ENCODE assay signal across 18 mouse cellular contexts in genomic region chr7:128403586-128403985, GRCm38 (mm10). TPM values are rescaled to one million over a fixed set of nuclear protein-coding genes. Genes with fewer than 3 reads are reported as not detected.
A peak's percentile ranks its signal among the peaks of the same experiment; 100 is the strongest.
DNase-seq lines count a peak whose midpoint lies in the region; ATAC-seq and TF ChIP-seq lines count a peak whose summit lies in the region.
"Had no signal": no experiment of that assay in that cellular context is flagged by ENCODE, and none has a peak within 500 bp of the region (broad histone marks: within the 10 kb centered on the region; RNA-seq: fewer than 3 reads in every experiment).

No protein-coding gene starts in this region.

- H3K27me3 ChIP-seq in intestine, embryonic 14.5 days (replicated peaks; ENCODE audit: control insufficient read depth, insufficient read depth, low read length) = no peaks in the 10 kb centered on the region
- no peaks in the 10 kb centered on the region for H3K27me3 ChIP-seq in intestine, postnatal 0 days (replicated peaks; ENCODE audit: control insufficient read depth, insufficient read depth, low read length)
- no peaks in the 10 kb centered on the region for H3K27me3 ChIP-seq in stomach, embryonic 14.5 days (ENCODE audit: control insufficient read depth, insufficient read depth, low read length)
- H3K27me3 ChIP-seq in stomach, postnatal 0 days (ENCODE audit: control insufficient read depth, insufficient read depth, low read length) = no peaks in the 10 kb centered on the region
- no peaks in the 10 kb centered on the region for H3K27me3 ChIP-seq in liver, embryonic 16.5 days (ENCODE audit: control insufficient read depth, insufficient read depth, low read depth, low read length)
- H3K27me3 ChIP-seq in hindbrain, embryonic 14.5 days (ENCODE audit: control insufficient read depth, insufficient read depth, low read length) = no peaks in the 10 kb centered on the region
- H3K27me3 ChIP-seq: forebrain, embryonic 13.5 days; heart, embryonic 13.5 days had no signal

- H3K36me3 ChIP-seq in intestine, embryonic 14.5 days (ENCODE audit: control insufficient read depth, insufficient read depth, low read length) = peaks cover 3% of the 10 kb centered on the region; the same call in 1 of the 2 replicates
- no peaks in the 10 kb centered on the region for H3K36me3 ChIP-seq in intestine, postnatal 0 days (ENCODE audit: control insufficient read depth, insufficient read depth)
- H3K36me3 ChIP-seq in stomach, embryonic 14.5 days (ENCODE audit: control insufficient read depth, insufficient read depth, low read length) = no peaks in the 10 kb centered on the region
- no peaks in the 10 kb centered on the region for H3K36me3 ChIP-seq in stomach, postnatal 0 days (ENCODE audit: control insufficient read depth, insufficient read depth, low read length)
- peaks cover 8% of the 10 kb centered on the region; the same call in 1 of the 2 replicates for H3K36me3 ChIP-seq in liver, embryonic 16.5 days (ENCODE audit: control insufficient read depth, insufficient read depth)
- H3K36me3 ChIP-seq in hindbrain, embryonic 14.5 days (replicated peaks; ENCODE audit: control insufficient read depth, insufficient read depth) = no peaks in the 10 kb centered on the region
- H3K36me3 ChIP-seq: embryonic facial prominence, embryonic 10.5 days had no signal

- H3K4me3 ChIP-seq in intestine, embryonic 14.5 days (ENCODE audit: low read depth, low read length) = no peak overlapping the region
- no peak overlapping the region for H3K4me3 ChIP-seq in intestine, postnatal 0 days (ENCODE audit: low read depth, low read length)
- no peak overlapping the region for H3K4me3 ChIP-seq in stomach, embryonic 14.5 days (ENCODE audit: low read depth, low read length)
- no peak overlapping the region for H3K4me3 ChIP-seq in stomach, postnatal 0 days (ENCODE audit: low read depth, low read length)
- H3K4me3 ChIP-seq in liver, embryonic 16.5 days (ENCODE audit: low read depth, low read length) = no peak overlapping the region
- no peak overlapping the region for H3K4me3 ChIP-seq in hindbrain, embryonic 14.5 days (replicated peaks; ENCODE audit: low read length)
- H3K4me3 ChIP-seq: embryonic facial prominence, embryonic 10.5 days; forebrain, embryonic 13.5 days; heart, adult 2 months; heart, embryonic 13.5 days had no signal

- WGBS in intestine, embryonic 14.5 days = 41% methylated on average over 6 of the region's 6 CpGs
- 41% methylated on average over 6 of the region's 6 CpGs for WGBS in intestine, postnatal 0 days
- WGBS in stomach, embryonic 14.5 days = 26% methylated on average over 6 of the region's 6 CpGs
- whole genome bisulfite sequencing in stomach, postnatal 0 days = 30% methylated on average over 6 of the region's 6 CpGs
- 68% methylated on average over 6 of the region's 6 CpGs for WGBS in liver, embryonic 16.5 days (ENCODE audit: insufficient replicate concordance)
- WGBS in hindbrain, embryonic 14.5 days = 88% methylated on average over 6 of the region's 6 CpGs

- peaks cover 9% of the 10 kb centered on the region; the same call in 1 of the 2 replicates for H3K4me1 ChIP-seq in intestine, embryonic 14.5 days (replicated peaks; ENCODE audit: control insufficient read depth, insufficient read depth, low read length)
- H3K4me1 ChIP-seq in intestine, postnatal 0 days (replicated peaks; ENCODE audit: control insufficient read depth, insufficient read depth, low read length) = no peaks in the 10 kb centered on the region
- 0 out of 2 replicates have a peak, but pooled peaks cover 3% of the 10 kb centered on the region for H3K4me1 ChIP-seq in stomach, embryonic 14.5 days (ENCODE audit: control insufficient read depth, insufficient read depth, low read length)
- no peaks in the 10 kb centered on the region for H3K4me1 ChIP-seq in stomach, postnatal 0 days (replicated peaks; ENCODE audit: control insufficient read depth, insufficient read depth)
- H3K4me1 ChIP-seq in liver, embryonic 16.5 days (ENCODE audit: control insufficient read depth, low read depth, low read length) = peaks cover 22% of the 10 kb centered on the region
- H3K4me1 ChIP-seq in hindbrain, embryonic 14.5 days (replicated peaks; ENCODE audit: control insufficient read depth, insufficient read depth, low read length) = no peaks in the 10 kb centered on the region
- H3K4me1 ChIP-seq: forebrain, embryonic 13.5 days had no signal

- no peak overlapping the region for H3K27ac ChIP-seq in intestine, embryonic 14.5 days (ENCODE audit: low read depth)
- no peak overlapping the region for H3K27ac ChIP-seq in intestine, postnatal 0 days (ENCODE audit: low read depth, low read length)
- no peak overlapping the region for H3K27ac ChIP-seq in stomach, embryonic 14.5 days (ENCODE audit: low read length)
- H3K27ac ChIP-seq in stomach, postnatal 0 days (replicated peaks) = no peak overlapping the region
- H3K27ac ChIP-seq in liver, embryonic 16.5 days (ENCODE audit: low read length) = peak overlapping the region; percentile 16; the same call in 1 of the 2 replicates
- H3K27ac ChIP-seq in hindbrain, embryonic 14.5 days = no peak overlapping the region
- H3K27ac ChIP-seq: embryonic facial prominence, embryonic 10.5 days; forebrain, embryonic 13.5 days; heart, adult 2 months; heart, embryonic 13.5 days had no signal

- no peaks in the 10 kb centered on the region for H3K9me3 ChIP-seq in intestine, embryonic 14.5 days (ENCODE audit: control insufficient read depth, low read length)
- H3K9me3 ChIP-seq in intestine, postnatal 0 days (ENCODE audit: control insufficient read depth) = no peaks in the 10 kb centered on the region
- no peaks in the 10 kb centered on the region for H3K9me3 ChIP-seq in stomach, embryonic 14.5 days (ENCODE audit: control insufficient read depth, low read depth, low read length)
- no peaks in the 10 kb centered on the region for H3K9me3 ChIP-seq in stomach, postnatal 0 days (ENCODE audit: control insufficient read depth, low read length)
- no peaks in the 10 kb centered on the region for H3K9me3 ChIP-seq in liver, embryonic 16.5 days (replicated peaks; ENCODE audit: control insufficient read depth, low read length)
- no peaks in the 10 kb centered on the region for H3K9me3 ChIP-seq in hindbrain, embryonic 14.5 days (ENCODE audit: control insufficient read depth, low read length)
- H3K9me3 ChIP-seq: forebrain, embryonic 13.5 days; heart, embryonic 13.5 days had no signal

- DNase-seq in intestine, embryonic 14.5 days (ENCODE audit: low spot score) = no peak
- DNase-seq in stomach, postnatal 0 days (ENCODE audit: low spot score) = no peak
- DNase-seq in testis, postnatal 10 days (ENCODE audit: low spot score) = no peak
- DNase-seq in hindbrain, embryonic 14.5 days (ENCODE audit: low spot score) = no peak
- DNase-seq: adrenal gland, adult 8-10 months; adrenal gland, postnatal 36 days; cerebellum, adult 2 months; cerebellum, postnatal 10 days; forebrain, postnatal 0 days; gastrocnemius, postnatal 14 days; heart, adult 2 months; heart, postnatal 36 days had no signal

- H3K9ac ChIP-seq in intestine, embryonic 14.5 days (ENCODE audit: low read length) = no peak overlapping the region
- no peak overlapping the region for H3K9ac ChIP-seq in intestine, postnatal 0 days (ENCODE audit: low read depth, low read length)
- H3K9ac ChIP-seq in stomach, embryonic 14.5 days (replicated peaks; ENCODE audit: low read depth, low read length) = no peak overlapping the region
- no peak overlapping the region for H3K9ac ChIP-seq in stomach, postnatal 0 days (ENCODE audit: low read length)
- no peak overlapping the region for H3K9ac ChIP-seq in liver, embryonic 16.5 days (ENCODE audit: low read depth, low read length)
- no peak overlapping the region for H3K9ac ChIP-seq in hindbrain, embryonic 14.5 days
- H3K9ac ChIP-seq: forebrain, embryonic 13.5 days; forebrain, postnatal 0 days; heart, embryonic 13.5 days had no signal

- no peak for TF ChIP-seq EP300 in stomach, postnatal 0 days (optimal IDR thresholded peaks at IDR 0.05)

- ATAC-seq in intestine, embryonic 14.5 days (replicated peaks; ENCODE audit: low FRiP score, low TSS enrichment, low read depth) = 0 out of 2 replicates have a peak, but pooled peaks have one; percentile 34
- ATAC-seq in intestine, postnatal 0 days = no peak
- peak; percentile 63; the same call in 1 of the 2 replicates for ATAC-seq in stomach, embryonic 14.5 days (ENCODE audit: insufficient number of reproducible peaks, insufficient read depth, low FRiP score, low read depth)
- ATAC-seq in stomach, postnatal 0 days (ENCODE audit: low FRiP score, low TSS enrichment) = no peak
- no peak for ATAC-seq in liver, embryonic 16.5 days (ENCODE audit: low read depth)
- ATAC-seq in hindbrain, embryonic 14.5 days (ENCODE audit: low FRiP score) = no peak
- ATAC-seq: forebrain, embryonic 13.5 days; forebrain, postnatal 0 days had no signal

- no peak for TF ChIP-seq CTCF in intestine, postnatal 0 days (IDR thresholded peaks at IDR 0.05; ENCODE audit: low read depth)
- TF ChIP-seq CTCF in stomach, postnatal 0 days (IDR thresholded peaks at IDR 0.05; ENCODE audit: low read depth) = no peak

- no peak overlapping the region; the same call in 1 of the 2 replicates for H3K4me2 ChIP-seq in intestine, embryonic 14.5 days (ENCODE audit: low read length)
- no peak overlapping the region for H3K4me2 ChIP-seq in intestine, postnatal 0 days (replicated peaks; ENCODE audit: low read depth)
- H3K4me2 ChIP-seq in stomach, embryonic 14.5 days (replicated peaks; ENCODE audit: low read depth, low read length) = 0 out of 2 replicates have a peak overlapping the region, but pooled peaks have one; percentile 3
- no peak overlapping the region for H3K4me2 ChIP-seq in stomach, postnatal 0 days (replicated peaks; ENCODE audit: low read depth)
- H3K4me2 ChIP-seq in liver, embryonic 16.5 days (ENCODE audit: low read depth, low read length) = no peak overlapping the region
- H3K4me2 ChIP-seq in hindbrain, embryonic 14.5 days (replicated peaks) = no peak overlapping the region
- H3K4me2 ChIP-seq: forebrain, embryonic 13.5 days; heart, embryonic 13.5 days had no signal

RNA-seq across cellular contexts. Expression of gene Rgs10, which starts 15.0 kb away (rescaled TPM):
- 29.4 and 31.6 TPM in 2 replicates for polyA plus RNA-seq in intestine, embryonic 14.5 days (2014; fragmentation: Nextera tagmentation; extraction: Ambion mirVana)
- 20.9 and 23.8 TPM in 2 replicates for polyA plus RNA-seq in intestine, postnatal 0 days (2015; fragmentation: Nextera tagmentation; extraction: Ambion mirVana)
- polyA plus RNA-seq in stomach, embryonic 14.5 days (2014; fragmentation: Nextera tagmentation; extraction: Ambion mirVana) = 32.6 TPM in 2 replicates
- 24.5 and 28.9 TPM in 2 replicates for polyA plus RNA-seq in stomach, postnatal 0 days (2015; fragmentation: Nextera tagmentation; extraction: Ambion mirVana)
- polyA plus RNA-seq in liver, embryonic 16.5 days (2015; fragmentation: Nextera tagmentation; extraction: Ambion mirVana) = 27.6 and 29.6 TPM in 2 replicates
- polyA plus RNA-seq in hindbrain, embryonic 14.5 days (2014; fragmentation: Nextera tagmentation; extraction: Ambion mirVana) = 56.7 and 56.9 TPM in 2 replicates

RNA-seq across cellular contexts. Expression of gene Tial1, which starts 57.9 kb away (rescaled TPM):
- polyA plus RNA-seq in intestine, embryonic 14.5 days (2014; fragmentation: Nextera tagmentation; extraction: Ambion mirVana) = 35.8 and 38.1 TPM in 2 replicates
- polyA plus RNA-seq in intestine, postnatal 0 days (2015; fragmentation: Nextera tagmentation; extraction: Ambion mirVana) = 17.3 and 18.9 TPM in 2 replicates
- 46.6 and 48.8 TPM in 2 replicates for polyA plus RNA-seq in stomach, embryonic 14.5 days (2014; fragmentation: Nextera tagmentation; extraction: Ambion mirVana)
- polyA plus RNA-seq in stomach, postnatal 0 days (2015; fragmentation: Nextera tagmentation; extraction: Ambion mirVana) = 12.5 and 13.1 TPM in 2 replicates
- 8.5 and 9.9 TPM in 2 replicates for polyA plus RNA-seq in liver, embryonic 16.5 days (2015; fragmentation: Nextera tagmentation; extraction: Ambion mirVana)
- polyA plus RNA-seq in hindbrain, embryonic 14.5 days (2014; fragmentation: Nextera tagmentation; extraction: Ambion mirVana) = 33.7 and 37.1 TPM in 2 replicates

Comparison
In these comparisons a context has a peak if more than half of its experiments do, and no peak if none do; other contexts are left out.
1. ATAC-seq: peak in intestine, embryonic 14.5 days (single experiment) and stomach, embryonic 14.5 days (single experiment); none in intestine, postnatal 0 days (single experiment), stomach, postnatal 0 days (single experiment), liver, embryonic 16.5 days (single experiment) and hindbrain, embryonic 14.5 days (single experiment).